Mouse (Mus musculus) monocyte, adult 2 months (primary cell): Measurements from ENCODE around the gene Kcnf1.

ENCODE experiments used
- DNase-seq, 2 experiments: peaks; one replicate each; pipeline ENCODE4 v3.0.0; 2022; ENCODE audit warnings: low spot score in 2 of 2, low read depth in 1 of 2

The Kcnf1 gene

DNA sequence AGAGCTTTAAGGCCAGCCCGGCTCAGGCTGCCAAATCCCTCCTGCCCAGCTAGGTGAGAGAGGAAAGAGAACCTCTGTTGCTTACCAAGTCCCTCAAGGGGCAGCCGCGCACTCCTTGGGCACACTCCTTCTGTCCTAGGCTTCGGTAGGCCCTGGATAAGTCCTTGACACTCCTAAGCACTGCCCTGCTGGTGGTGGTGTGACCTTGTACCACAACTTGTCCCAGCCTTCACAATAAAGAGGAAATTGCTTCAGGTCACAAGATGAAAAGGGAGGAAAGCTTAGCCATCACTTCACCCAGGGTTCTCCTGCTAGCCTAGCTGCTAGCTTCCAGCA lies at the start of gene Kcnf1:
Kcnf1 (minus strand) TSS at position 132 of the 336 bp plus-strand sequence.
- no peak for DNase-seq

DNA sequence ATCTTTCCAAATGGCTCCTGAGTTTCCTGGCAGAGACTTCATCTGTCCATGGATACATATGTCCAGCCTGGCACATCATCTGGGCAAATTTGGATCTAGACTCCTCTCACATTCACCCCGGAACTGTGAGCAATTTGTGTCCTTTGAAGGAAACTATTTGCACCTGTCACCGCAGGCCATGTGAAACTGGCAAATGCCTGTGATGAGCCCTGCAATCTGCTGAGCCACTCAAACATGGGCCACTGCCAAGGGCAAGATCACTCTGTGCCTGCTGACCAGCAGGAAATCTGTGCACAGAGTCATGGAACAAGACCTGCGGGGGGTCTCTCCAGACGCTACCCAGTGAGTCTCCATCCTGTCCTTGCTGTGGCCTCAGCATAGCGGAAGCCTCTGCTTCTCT lies 48.3 kb upstream of the Kcnf1 start:
- DNase-seq = no peak

DNA sequence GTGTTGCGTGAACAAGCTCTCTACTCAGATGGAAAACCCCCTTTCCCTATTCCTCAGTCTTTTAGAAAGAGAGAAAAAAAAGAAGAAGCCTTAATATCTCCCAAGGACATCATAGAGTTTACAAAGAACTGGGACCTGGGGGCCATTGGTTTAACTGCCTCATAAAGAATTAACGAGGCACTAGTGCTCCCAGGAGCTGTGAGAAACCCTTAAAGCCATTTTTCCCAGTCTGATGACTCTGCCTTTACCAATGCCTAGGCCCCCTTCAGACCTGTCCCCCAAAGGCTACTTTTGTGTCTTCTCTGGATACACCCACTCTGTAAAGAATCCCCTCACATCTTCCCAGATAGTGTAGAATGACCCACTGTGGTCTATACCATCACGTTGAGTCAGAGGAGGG lies 46.4 kb upstream of the Kcnf1 start:
- no peak for DNase-seq

DNA sequence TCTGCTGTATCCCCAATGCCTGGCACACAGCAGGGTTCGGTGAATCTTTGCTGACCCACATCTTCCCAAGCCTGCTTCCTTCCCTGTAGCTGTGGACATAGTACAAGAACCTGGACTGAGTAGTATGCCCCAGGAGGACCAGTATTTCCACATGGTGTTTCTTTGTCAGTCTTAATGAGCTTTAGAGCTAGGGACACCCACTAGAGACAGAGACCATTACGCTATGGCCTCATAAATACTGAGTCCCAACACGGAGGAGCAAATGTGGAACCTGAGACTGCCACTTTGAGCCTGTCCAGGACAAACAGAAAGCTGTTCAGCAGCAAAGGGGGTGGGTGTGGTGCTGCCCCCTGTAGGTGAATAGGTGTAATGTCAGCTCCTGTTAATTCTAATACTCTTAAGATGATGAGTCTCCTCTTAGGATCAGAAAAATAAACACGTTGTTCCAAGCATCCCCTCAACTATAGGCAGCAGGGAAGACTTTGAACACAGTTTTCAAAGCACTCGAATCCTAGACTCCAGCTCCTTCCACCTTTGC lies 45.3 kb upstream of the Kcnf1 start:
- no peak for DNase-seq

DNA sequence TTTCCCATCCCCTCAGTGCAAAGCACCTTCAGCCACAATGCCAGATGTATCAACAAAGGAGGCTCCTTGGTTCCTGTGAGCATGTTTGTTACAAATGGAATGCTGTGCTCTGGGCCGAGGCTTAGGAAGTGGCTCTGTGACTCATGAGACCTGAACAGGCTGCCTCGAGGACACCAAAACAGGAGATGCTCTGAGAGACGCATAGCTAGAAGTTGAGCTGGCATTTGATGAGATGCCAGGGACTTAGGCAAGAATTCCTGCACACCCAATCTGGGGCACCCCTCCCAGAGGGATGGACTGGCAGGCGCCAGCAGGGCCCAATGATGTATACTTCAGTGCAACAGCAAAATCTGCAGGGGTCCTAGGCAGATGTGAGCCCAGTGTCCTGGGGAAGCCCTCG lies 43.9 kb upstream of the Kcnf1 start:
- DNase-seq = no peak

DNA sequence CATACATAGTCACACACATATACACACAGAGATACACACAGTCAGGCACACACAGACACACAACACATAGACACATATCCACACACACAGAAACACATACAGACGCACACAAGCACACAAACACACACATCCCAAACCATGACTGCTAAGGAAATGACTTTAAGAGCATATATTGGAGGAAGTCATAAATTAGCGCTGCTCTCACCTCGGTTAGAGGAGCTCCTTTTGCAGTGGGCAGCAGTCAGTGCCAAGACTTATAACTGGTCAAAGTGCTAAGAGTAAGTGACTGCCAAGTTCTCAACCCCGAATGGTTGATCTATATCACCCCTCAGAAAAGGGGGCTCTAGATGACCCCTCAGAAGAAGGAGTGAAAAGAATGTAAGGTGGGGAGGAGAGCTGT lies 42.4 kb upstream of the Kcnf1 start:
- DNase-seq = no peak

DNA sequence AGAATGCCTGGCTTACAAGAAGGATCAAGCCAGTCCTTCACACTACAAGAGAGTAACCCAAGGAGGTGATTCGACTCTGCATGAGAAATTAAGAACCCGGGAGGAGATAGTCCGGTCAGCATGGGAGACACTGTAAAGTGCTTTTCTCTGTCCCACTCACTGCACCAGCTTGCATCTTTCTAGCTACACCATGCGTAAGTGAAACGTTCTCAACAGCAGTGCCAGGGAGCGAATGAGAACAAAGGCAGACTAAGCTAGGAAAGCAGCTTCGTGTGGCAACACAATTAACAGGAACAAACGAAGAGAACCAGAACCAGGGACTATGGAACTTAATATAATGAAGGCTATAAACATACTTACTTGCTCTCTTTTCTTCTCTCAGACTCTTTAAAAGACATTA lies 41.7 kb upstream of the Kcnf1 start:
- DNase-seq = no peak

DNA sequence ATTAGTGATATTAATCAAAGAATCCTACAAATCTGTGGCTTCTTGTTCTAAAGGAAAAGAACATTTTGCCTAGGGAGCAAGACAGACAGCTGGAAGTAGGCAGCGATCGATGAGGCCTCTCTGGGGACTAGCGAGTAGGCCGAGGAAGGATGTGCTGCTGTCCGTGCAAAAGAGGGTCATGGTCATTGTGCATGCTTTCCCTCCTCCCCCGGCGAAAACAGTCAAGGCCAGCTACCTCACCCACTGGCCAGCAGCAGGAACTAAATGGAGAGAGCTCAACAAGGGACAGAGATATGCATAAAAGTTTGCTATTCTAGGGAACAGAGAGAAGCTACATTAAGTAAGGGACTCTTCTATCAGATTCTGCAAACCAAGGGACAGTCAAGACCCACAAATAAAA lies 39.1 kb upstream of the Kcnf1 start:
- no peak for DNase-seq

DNA sequence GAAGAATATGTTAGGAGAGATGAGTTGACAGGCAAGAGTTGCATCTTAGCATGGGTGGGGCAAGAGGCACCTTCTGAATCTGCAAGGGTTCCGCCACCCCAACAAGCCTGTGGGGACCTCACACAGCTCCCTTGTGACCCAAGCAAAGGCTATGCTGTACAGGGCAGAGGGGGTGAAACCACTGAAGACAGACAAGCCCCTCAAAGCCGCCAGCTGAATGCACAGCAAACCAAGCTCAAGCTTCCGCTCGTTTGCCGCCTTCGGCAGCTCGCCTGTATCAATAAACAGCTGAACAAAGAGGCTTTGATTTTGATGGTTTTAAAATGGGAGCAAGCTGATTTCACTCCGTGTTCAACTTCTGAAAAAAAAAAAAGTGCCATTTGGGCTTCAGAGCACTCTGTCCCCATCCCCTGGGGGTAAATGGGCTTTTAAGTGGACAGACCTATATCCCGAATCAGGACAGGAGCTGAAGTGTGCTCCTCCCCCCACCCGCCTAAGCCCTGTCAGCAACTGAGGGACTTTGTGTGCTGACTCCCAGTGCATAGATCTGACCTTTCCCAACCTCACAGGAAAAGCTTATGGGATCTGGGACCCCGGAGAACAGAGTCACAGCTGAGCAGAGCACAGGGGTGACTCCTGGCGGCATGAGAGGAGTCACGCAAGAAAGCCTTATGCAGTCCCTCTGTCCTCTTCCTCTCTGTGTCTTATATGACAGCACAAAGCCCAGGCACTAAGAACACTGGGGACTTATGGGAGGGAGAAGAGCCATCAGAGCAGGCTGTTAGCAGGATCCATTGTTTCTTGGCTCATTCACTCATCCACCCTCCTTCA lies 26.0 kb upstream of the Kcnf1 start:
- DNase-seq = no peak

DNA sequence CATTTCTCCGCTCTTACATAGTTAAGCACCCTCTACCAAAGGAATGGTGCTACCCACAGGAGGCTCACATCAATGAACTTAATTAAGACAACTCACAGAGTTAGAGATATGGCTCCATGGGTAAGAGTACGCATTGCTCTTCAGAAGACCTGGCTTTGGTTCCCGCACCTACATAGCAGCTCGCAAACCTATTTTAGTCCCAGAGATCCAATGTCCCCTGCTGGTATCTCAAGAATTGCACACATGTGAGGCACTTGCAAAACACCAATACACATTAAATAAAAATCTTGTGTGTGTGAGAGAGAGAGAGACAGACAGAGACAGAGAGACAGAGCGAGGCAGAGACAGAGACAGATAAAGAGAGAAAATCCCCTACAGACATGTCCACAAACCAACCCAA lies 21.9 kb upstream of the Kcnf1 start:
- no peak for DNase-seq

DNA sequence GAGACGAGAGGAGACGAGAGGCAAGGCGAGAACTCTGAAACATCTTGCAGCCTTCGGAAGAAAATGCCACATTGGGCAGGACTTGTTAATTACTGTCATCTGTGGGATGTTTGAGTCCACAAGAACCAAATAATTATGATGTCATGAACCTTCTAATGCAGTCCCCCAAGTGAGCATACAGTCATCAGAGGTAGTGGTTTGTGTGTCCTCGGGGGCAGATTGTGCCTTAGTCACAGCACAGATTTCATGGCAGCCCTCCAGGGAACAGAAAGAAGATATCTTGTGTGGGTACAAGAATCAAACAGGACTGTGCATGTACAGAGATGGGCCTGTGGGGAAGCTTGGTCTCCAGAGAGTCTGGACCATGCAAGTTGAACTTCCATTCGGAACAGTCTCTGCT lies 17.5 kb upstream of the Kcnf1 start:
- DNase-seq = no peak

DNA sequence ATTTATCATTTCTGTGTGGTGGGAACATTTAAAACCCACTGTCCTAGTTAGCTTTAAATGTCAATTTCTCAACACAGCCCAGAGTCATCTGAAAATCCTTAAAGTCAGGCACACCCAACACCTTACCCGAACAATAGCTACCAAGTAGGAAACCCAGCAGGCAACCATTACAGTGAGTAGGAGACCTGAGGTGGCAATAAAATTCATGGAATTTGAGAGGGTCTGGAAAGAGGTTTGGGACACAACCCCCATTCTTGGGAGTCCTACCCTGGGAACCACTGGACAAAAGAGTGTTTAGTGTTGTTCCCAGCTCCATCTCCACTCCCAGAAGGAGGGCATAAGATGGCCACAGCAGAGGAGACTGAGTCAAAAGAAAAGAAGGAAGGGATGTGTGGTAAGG lies 16.6 kb upstream of the Kcnf1 start:
- no peak for DNase-seq

DNA sequence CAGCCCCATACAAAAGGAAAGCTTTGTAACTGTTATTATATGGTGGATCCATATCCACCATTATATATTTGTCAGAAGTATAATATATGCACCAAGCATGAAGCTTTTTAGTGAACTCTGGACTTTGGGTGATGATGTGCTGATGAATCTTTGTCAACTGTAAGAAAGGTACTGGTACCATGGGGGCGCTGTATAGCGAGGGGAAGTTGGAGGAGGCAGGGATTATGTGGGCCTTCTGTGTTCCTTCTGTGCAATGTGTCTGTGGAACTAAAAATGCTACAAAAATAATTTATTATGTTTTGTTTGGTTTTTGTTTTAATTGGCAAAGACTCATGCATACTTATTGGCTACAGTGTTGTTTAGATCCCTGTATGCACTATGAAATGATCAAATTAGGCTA lies 16.2 kb upstream of the Kcnf1 start:
- DNase-seq = no peak

DNA sequence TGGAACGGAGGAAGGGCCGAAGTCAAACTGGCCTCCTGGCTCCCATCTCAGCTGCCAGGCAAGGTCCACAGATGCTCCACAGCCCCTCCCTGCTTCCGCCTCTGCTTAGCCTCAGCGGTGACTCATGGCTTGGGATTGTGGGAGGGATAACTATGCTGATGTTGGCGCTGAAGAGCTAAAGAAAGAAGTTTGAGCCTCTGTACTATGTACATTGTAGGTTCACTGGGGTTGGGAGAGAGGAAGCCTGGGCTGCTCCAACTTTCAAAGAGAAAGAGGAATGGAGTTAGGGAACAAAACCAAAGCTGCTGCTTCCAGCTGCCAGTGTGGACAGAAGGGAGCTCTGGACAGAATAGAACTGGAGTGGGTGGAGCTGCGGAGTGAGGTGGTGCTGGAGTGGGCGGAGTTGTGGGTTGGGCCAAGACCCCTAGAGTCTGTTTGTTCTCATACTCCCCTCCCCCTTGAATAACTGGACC lies 7.7 kb upstream of the Kcnf1 start:
- DNase-seq = no peak

DNA sequence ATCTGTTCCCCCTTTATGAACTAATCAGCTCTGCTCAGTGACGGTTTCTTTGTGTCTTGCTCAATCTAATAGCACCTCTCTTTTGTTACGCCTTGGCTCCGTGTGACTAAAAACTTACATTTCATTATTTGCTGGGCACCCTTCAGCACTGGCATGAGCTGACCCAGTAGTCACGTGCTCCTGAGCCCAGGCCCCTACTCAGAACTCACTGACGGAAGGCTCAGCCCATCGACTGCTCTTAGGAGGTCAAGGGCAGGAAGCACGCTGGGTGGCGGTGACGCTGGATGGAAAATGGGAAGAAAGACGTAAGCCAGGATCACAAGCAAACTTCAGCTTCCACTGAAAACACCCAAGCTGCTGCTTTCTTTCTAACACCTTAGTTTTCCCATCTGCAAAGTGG lies 7.1 kb upstream of the Kcnf1 start:
- no peak for DNase-seq

DNA sequence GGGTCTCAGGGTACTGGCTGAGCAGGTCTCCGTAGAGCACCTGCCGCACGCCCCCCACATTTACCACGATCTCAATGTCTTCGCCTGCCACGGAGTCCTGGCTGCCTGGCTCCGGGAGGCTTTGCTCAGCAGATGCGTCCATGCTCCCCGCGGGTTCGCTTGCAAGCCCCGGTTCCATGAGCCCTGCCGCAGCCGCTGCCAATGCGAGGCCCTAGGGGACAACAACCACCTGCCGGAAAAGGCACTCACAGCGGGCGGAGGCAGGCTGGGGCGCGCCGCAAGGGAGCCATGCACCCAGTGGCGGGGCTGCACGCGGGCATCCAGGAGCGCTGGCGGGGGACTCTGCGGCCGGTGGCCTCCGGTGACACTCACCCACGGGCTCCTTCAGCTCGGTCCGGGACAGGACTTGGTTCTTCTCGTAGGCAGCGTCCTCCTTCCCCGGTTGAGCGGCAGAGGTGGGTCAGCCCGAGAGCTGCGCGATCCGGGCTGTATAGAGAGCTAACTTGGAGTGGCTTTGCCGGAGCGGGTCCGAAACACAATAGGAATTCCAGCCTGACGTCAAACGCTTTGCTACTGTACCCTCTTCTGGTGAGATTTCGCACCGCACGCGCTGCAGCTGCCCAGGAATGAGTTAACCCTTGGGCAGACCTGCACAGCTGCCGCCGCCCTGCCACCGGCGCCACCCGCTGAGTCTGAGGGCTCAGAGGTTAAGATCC lies 489 bp downstream of the Kcnf1 start:
- no peak for DNase-seq

DNA sequence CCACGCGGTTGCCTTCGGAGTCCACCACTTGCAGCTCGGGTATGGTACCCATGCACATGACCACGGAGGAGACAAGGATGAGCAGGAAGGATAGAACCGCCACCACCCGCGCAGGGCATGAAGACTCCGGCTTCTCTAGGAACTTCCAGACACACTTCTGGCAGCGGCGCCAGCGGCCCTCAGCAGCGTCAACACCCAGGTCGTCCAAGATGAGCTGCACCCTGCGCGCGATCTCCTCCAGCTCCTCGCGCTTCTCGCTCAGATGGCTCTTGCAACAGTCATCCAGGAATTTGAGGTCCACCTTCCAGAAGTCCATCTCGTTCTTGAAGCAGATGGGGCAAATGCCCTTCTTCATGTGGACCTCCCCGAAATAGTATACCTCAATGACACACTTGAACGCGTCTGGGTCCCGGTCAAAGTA lies 1.1 kb downstream of the Kcnf1 start:
- no peak for DNase-seq

DNA sequence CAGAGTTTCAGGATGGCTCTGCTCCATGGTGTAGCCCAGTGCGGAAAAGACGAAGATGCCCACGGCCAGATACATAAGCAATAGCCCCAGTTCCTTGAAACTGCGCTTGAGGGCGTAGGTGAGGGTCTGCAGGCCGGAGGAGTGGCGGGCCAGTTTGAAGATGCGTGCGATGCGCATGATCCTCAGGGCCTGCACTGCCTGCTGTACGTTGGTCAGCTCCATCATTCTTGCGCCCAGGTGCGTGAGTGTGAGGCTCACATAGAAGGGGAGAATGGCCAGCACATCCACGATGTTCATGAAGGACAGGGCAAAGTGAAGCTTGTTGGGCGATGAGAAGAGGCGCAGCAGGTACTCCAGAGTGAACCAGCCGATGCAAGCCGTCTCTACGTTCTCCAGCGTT lies 1.6 kb downstream of the Kcnf1 start:
- no peak for DNase-seq

DNA sequence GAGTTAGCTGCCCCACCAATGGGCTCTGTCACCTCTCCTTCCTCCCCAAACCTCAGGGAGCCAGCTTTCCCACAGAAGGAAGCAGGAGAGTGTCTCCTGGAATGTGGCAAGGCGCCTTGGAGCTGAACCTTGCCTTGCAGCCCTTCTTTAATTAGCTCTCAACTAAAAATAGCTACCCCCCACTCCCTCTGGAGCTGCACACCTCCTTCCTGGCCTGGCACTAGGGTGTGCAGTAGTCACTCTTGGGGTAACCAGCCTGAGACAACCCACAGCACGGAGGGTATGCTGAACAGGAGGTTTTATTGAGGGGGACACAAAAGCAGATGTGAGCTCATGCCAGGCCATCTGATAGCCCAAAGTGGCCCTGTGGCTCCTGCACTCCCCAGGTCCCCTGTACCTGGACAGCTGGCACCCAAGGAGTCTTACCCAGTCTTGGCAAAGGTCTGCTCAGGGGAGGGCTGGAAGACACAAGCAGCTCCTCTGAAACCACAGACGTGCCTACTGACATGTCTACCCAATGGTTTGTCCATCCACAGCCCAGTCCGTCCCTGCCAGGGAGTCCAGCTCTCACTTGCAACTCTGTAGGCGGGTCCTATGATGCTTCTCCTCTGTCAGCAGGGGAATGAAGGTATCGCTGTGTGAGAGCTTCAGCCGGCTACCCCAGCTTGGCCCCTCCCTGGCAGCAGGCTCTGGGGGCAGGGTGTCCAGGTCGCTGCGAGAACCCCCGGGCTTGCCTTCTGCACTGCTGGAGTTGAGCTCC lies 2.4 kb downstream of the Kcnf1 start:
- no peak for DNase-seq

DNA sequence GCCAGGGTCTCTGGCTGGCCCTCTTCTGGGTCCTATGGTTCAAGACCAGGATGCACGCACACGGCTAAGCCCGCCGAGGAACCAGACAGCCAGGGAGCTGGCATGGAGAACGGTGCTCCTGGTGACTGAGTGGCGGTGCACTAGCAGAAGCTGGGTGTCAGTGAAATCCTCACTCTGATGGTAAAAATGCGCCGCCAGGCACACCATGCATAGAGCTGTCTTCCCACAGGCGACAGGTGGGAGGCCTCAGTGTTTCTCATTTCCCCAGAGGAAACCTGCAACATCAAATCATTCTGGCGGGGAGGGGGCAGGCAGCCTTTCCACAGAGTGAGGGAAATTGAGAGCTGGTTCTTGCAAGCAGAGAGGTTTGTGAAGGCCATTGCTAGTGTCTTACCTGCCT lies 6.3 kb downstream of the Kcnf1 start:
- no peak for DNase-seq

DNA sequence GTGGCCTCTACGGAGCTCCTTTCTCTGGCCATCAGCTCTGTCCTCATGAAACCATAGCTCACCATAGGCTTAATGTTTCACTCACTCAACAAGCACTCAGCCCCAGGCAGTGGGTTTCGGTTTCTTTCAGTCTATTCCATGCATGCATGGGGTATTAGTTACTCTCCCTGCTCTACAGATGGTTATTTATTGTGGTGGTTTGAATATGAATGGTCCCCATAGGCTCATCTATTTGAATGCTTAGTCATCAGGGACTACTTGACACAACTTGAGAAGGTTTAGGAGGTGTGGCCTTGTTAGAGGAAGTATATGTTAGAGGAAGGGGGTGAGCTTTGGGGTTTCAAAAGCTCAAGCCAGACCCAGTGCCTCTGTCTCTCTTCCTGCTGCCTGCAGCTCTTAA lies 10.6 kb downstream of the Kcnf1 start:
- no peak for DNase-seq

DNA sequence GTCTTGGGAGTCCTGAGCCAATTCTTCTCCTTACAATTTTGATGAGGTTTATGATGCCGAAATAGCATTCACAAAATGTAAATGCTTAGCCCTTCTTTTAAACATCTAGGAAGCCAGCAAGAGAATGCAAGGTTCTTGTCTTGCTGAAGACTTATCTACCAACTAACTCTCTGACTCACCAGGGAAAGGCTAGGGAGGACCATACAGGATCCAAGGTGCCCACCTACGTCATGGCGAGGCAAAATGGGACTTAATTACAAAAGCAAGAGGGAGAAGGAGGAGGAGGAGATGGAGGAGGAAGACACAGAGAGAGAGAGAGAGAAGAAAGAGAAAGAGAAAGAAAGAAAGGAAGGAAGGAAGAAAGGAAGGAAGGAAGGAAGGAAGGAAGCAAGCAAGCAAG lies 12.7 kb downstream of the Kcnf1 start:
- no peak for DNase-seq
